Mouse (Mus musculus) megakaryocyte, embryonic 14.5 days (primary cell): ENCODE measurements around the gene Rtf1.

ENCODE experiments used
- FLI1 ChIP-seq: IDR thresholded peaks from 2 replicates; pipeline ENCODE4 v1.6.1; 2012; ENCODE audit warnings: low read length, inconsistent platforms, mixed read lengths
- GATA1 ChIP-seq: IDR thresholded peaks from 3 replicates; pipeline ENCODE4 v1.6.1; 2012; ENCODE audit warnings: mixed read lengths, low read length, inconsistent platforms, borderline replicate concordance

DNA sequence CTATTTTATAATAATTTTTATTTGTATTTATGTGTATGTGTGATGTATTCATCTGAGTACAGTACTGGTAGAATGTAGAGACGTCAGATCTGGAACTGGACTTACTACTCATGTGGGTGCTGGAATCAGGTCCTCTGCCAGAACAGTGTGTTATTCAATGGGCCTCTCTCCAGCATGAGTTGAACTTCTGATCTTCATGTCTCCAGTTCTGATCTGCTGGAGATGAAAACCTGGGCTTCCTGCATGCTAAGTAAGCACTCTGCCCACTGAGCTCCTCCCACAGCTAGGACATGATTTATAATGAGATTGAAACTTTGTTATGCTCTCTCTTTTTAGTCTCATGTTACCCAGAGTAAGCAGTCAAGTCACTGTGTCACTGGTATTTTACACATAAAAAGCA lies 21.2 kb downstream of the Rtf1 start:
- TF ChIP-seq GATA1 = no peak
- TF ChIP-seq FLI1 = no peak
